Mouse (Mus musculus): ENCODE results near the gene Tgm2.

Tgm2 gene

GRCm38 (mm10) chr2:158166628-158167027 is 20.4 kb upstream of the Tgm2 start:
- no peak for DNase-seq

DNA sequence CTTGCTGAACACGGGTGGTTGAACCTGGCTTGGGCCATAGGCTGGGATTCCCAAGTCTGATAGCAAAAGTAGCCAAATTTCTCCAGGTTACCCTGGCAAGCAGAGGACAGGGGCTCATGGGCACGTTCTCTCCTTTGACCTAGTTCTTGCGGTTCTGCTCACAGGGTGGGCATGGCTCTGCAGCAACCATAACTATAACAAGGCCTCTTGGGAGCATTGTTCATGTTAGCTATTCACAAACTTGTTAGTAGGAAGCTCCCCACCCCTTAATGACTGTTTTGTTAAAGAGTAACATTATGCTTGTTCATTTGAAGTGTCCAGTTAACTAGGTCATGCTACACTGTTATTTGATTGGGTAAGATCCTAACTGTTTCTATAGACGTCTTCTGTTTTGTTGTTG is 19.5 kb upstream of the Tgm2 start:
- DNase-seq, result no peak

- DNase-seq, result no peak
These were observed 16.8 kb upstream of the Tgm2 start for GRCm38 (mm10) chr2:158163034-158163433.

DNA sequence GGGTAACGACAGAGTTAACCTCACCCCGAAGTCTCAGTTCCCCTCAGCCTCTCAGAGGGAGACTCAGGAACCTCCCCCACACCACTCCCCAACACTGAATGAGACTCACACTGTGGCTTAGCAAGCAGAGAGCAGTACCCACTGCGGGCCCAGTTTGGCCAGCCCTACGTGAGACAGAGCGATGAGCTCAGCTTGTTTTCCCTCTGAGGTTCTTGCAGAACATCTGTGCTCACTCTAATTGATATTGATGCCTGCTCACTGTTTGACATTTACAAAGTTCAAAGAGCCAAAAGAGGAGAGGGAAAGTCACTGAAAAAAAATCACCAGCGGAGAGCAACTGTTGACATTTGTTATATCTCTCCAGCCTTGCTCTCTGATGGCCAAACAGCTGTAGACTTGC is 15.5 kb upstream of the Tgm2 start:
- no peak for DNase-seq

- no peak for DNase-seq
These were observed 13.4 kb upstream of the Tgm2 start for GRCm38 (mm10) chr2:158159376-158160235.

DNA sequence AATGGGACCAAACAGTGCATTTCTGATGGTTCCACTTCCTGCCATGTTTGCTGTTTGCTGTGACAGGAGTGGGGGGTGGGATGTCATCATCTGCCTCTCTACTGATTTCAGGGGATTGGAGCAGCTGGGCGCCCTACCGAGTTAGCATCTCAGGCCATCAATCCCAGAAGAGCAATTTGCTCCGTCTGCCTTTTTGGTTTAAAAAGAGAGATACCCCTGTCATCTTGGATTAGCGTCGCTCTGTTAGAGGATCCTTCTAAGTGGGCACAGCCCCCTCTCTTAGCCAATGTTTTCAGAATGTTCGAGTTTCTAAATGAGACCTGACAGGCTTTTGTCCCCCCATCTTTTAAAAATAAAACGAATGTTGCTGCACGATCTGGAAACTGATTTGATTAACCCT is 11.4 kb upstream of the Tgm2 start:
- DNase-seq, result no peak

- DNase-seq, result no peak
These were observed 10.3 kb upstream of the Tgm2 start for GRCm38 (mm10) chr2:158156487-158156886.

DNA sequence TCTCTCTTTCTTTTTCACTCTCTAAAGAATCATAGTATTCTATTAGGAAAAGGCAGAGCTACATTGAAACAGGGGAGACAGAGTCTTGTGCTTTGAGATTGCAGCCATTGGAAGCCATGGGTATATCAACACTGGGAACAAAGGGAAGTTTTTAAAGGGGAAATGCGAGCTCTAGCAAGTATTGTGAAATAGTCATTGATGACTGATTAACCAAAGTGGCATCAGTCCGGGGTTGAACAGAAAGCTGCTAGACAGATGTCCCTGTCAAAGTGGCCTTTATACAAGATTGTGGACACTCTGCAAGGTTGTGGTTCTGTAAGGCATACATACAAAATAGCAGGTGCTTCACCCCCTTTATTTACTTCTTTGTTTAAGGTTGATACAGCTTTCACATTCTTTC is 9.4 kb upstream of the Tgm2 start:
- DNase-seq, result no peak

DNA sequence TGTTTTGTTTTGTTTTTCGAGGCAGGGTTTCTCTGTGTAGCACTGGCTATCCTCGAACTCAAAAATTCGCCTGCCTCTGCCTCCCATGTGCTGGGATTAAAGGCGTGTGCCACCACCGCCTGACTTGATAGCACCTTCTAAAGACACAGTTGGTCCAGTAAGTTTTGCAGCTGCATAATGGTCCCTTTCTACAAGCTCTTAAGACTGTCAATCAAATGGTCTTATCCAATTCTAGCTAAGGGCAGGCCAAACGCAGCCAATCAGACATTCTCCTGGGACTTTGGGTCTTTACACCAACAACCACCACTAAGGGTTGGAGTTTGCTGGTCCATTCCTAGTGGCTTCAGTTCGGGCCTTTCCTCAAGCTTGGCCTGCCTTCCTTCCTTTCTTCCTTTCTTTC is 8.9 kb upstream of the Tgm2 start:
- DNase-seq, result no peak

GRCm38 (mm10) chr2:158154641-158155040 is 8.4 kb upstream of the Tgm2 start:
- DNase-seq, result no peak

- no peak for DNase-seq
These were observed 7.6 kb upstream of the Tgm2 start for GRCm38 (mm10) chr2:158153728-158154343.

DNA sequence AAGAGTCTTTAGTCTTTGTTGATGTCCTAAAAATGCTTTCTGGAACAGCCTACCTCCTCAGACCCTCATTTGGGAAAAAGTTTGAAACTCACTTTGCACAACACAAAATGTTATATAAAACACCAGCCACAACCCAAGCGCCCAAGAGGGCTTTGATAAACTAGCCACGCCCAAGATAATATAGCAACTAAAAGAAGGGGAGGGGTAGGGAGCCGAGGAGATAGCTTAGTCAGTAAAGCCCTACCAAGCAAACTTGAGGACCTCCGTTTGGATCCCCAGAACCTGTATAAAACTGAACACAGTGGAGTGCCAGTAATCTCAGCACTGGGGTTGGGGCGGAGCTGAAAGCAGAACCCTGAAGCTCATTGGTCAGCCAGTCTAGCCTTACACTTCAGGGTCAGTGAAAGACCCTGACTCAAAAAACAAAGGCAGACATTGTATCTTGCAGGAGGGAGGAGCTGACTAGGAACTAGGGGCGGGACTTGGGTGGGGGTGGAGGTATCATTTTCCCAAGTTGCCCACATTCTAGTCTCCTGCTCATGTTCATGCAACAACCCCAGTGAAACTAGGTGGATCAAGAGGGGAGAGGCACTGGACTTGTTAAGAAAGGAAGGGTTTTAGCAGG is 6.6 kb upstream of the Tgm2 start:
- DNase-seq, result no peak

DNA sequence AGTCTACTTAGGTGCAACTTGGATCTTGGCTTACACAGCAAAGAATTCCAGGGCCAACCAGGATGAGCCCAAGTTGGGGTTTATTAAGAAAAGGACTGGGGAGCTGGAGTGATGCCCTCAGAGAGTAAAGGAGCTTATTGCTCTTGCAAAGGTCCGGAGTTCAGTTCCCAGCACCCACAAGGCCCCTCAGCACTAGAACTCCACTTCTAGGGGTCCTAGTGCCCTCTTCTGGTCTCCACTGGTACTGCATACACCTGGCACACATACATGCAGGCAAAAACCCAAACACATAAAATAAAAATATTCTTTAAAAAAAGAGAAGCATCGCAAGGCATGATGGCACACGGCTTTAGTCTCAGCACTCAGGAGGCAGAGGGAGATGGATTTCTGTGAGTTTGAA is 4.8 kb upstream of the Tgm2 start:
- DNase-seq, result no peak

GRCm38 (mm10) chr2:158146971-158147370 is 735 bp upstream of the Tgm2 start:
- DNase-seq, result no peak

DNA sequence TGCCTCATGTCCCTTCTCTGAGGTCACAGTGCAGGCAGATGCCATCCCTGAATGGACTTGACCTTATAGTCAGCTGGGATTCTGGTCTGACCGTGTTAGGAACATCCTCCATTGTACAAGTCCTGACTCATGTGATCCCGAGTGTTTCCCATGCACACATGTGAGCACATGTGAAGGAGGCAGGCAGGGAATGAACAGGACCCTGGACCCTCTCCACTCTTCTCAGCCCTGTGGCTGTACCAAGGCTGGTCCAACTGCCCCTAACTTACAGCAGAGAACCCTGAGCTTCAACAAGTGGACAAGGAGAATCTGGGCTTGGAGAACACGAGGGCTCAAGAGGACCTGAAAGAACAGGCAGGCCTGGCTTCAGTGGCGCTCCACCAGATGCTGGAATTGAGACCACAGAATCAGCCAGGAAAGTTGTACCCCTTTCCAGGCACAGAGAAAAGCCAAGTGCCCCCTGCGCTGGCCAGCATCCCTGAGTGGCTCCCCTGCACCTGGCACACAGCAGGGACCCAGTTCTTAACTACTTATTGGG is 639 bp downstream of the Tgm2 start:
- DNase-seq, result no peak

DNA sequence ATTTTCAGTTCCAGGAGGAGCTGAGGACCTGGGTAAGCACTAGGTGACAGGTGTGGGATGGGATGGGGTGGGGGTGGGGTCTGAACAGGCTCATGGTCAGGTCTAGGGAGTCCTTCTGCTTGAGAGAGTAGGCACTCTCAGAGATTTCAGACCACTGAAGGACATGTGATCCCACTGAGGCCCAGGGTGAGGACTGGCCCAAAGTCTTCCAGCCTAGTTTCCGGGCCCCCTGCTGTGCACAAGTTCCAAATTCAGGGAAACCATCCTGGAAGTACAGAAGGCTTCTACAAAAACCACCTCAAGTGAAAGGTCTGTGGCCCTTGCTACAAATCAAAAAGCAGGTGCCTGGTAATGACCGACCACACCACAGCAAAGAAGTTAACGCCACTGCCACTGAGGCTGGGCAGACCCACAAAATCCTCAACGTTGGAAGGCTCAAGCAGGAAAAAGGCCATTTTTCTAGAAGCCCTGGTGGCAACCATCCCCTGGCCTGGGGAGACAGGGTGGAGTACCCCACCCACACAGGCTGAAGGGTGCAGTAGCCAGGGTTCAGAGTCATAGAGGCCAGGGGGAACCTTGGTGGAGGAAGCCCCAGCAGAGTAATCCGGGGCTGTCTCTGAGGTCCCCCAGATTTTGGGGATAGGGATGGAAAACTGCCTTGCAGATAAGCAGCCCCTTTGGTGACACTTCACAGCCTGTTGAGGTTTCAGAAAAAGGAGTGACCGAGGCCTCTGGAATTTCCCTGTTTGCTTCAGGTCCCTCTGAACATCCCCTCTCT is 1.3 kb downstream of the Tgm2 start:
- no peak for DNase-seq

- DNase-seq, result no peak
These were observed 2.0 kb downstream of the Tgm2 start for GRCm38 (mm10) chr2:158144263-158144662.

- DNase-seq, result no peak
These were observed 2.4 kb downstream of the Tgm2 start for GRCm38 (mm10) chr2:158143816-158144215.

DNA sequence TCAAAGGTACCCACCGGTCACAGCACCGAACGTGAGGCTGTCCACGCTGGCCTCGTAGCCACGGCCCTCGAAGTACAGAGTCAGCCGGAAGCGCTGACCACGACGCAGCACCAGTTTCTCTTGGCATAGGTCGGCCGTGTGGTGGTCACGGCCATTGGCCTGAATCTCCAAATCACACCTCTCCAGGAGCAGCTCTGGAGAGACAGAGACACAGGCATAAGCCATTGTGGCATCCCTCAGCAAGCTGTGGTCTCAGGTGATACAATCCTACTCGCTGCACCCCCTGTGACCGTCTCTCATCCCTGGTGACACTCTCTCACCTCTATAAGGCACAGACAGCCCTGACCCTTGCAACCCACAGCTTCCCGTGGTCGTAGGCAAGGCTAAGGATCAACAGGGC is 3.3 kb downstream of the Tgm2 start:
- no peak for DNase-seq

GRCm38 (mm10) chr2:158141690-158142440 is 4.4 kb downstream of the Tgm2 start:
- DNase-seq, result no peak

DNA sequence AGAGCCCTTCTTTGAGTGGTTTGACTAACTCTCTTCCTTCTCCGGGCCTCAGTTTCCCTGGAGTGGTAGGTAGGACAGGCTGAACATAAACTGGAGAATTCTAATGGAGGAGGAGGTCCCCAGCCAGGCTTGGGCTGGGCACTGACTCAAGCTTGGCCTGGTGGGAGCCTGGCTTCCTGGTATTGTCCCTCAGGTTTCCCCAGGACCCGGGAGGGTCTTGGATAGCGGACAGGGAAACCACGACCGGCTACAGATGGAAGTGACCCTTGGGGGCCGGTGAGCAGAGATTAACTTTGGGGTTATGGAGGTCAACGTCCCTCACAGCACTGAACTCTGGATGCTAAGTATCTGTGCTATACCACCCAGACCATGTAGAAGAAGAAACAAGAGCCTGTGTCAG is 5.0 kb downstream of the Tgm2 start:
- no peak for DNase-seq

GRCm38 (mm10) chr2:158140664-158141063 is 5.6 kb downstream of the Tgm2 start:
- no peak for DNase-seq
